Mouse (Mus musculus) 416B (cell line): ENCODE measurements around the gene Cttnbp2.
"Not testable (repeated sequence)": the region's sequence is repeated elsewhere in the genome, so short reads cannot be mapped to it uniquely, and the experiment has no call there.

Experiments used
- DNase-seq: peaks from one replicate; pipeline ENCODE4 v3.0.0; 2011; ENCODE audit warnings: low read depth

Cttnbp2 gene

DNA sequence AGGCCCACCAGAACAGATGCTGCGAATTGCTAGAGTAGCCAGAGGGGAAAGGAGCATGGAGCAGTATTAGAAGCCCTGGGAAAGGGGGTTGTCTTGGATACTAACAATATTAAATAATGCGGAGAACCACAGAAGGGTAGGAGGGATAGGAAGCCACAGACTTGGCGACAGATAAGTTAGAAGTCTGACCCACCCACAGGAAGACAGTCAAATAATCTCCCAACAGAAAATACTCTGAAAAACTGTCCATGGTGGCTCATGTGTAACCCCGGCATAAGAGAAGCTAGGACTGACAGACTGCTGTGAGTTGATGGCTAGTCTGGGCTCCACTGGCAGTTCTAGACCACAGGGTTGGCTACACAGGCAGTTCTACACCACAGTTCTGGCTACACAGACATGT, 98.7 kb downstream of the Cttnbp2 start:
- DNase-seq: no peak

DNA sequence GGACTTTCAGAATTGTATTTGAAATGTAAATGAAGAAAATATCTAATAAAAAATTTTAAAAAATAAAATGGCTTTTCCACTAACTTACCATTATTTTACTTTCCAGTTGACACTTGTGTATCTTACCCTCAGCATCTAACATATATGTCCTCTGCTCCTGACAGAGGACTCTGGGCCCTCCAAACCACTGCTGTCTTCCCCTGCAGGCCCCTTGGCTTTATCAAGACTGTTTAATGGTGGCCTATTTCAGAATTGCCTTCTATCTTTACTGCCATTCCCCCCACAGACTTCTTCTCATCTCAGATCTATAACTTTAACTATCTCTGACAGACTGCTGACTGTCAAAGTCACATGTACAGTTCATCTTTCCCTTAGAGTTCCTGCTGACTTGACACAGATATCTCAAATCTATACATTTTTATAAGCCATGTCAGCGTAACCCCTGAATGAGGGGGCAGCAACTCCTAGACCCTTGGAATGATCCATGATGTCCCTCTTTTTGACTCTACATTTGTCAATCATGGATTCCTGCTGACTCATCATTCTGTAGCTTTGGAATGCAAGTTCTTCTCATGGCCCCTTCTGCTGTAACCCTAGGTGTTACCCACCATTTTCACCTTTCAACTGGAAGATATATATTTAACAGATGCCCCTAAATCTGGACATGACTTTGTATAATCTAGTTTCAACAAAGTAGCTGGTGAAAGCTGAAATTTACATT, 103.0 kb downstream of the Cttnbp2 start:
- DNase-seq: no peak

DNA sequence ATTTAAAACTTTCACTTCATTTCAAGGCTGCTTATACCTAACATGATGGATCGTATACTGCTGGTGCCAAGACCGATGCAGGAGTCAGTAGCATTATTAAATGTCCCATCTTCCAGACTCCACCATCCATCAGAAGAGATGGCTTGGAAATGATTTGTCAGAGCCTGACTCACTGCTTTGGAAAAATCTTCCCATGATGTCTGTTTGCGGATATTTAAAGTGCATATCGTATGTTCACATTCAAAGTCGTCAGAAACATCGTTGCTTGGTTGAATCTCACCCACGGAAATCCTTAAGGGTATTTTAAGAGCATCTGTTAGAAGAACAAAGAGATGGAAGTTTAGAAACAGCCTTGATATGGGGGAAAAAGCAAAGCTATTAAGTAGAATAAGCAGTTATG, 106.2 kb downstream of the Cttnbp2 start:
- DNase-seq: no peak

DNA sequence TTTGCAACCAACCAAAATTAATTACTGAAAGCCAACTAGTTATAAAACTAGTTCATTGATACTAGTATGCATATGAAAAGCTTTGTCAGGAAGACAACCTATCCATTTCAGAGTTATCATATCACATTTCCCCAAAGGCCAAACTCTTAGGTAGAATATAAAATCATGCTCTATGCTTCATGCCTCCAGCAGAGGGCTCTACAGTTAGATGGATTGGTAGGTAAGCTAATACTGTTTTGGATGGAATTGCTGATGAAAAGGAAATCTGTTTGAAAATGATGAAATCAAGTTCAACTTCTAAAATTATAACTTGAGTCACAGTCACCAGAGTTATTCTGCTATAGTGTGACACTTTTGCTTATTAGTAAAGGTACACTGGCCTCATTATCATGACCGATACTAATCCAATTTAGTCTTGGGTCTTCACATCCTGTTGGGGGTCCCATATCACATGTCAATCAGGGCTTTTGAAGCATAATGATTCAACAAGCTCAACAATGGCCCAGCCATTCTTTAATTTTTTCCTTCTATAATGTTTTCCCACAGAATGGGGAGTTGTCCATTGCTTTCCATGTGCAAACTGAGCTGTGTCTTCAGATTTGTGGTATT, 113.5 kb downstream of the Cttnbp2 start:
- DNase-seq: peak; percentile 39

DNA sequence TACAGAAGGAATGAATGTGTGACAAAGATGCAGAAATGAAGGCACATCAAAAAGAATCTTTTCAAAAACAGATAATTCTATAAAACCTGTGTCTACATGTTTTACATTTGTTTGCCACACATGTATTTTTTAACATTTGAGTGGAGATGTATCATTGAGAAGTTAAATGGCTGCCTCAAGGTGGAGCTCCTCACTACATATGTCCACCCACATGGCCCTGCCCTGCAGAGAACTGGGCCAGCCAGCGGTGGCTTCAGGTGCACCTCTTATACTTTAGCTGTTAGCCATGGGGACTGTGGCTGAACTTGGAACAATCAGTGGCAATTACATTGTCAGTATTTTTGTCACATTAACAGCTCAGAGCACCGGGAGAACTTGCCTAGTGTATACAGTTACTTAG, 133.3 kb downstream of the Cttnbp2 start:
- DNase-seq: no peak

DNA sequence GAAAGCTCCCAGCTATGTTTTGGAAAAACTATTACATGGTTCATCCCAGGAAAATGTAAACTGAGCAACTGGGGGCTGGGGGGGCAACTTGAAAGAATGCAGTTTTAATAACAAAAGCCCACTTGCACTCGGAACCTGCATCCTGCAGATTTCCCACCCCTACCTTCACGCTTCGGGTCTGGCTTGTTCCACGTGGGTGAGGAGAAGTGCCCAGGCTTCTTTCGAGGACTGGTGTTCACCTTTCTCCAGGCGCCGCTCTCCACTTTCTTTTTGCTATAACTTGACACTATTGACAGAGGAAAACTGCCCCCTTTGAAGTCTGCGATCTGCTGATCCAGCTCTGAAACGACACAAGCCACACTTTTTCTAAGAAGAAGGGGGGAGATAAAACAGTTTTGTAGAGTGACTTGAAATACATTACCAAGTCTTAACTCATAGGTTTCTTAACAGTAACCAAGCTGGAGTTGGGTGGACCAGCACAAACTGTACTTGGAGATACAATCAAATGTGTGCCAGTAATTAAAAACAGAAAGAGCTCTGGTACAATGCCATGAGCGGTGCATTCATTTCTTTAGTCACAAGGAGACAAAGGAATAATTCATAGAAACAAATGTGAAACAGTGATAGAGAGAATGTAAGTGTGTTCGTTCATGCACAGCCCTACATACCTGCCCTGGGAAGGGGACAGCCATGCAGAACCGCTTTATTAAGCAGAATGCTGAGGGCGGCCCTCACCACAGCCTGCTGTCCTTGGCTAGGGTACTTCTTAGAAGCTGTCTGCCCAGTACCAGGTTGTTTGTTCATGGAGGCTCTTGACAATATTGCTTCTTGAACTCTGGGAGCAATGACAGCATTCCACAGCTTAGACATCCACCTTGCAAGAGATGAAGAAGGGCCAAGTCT, 134.1 kb downstream of the Cttnbp2 start:
- DNase-seq: no peak

DNA sequence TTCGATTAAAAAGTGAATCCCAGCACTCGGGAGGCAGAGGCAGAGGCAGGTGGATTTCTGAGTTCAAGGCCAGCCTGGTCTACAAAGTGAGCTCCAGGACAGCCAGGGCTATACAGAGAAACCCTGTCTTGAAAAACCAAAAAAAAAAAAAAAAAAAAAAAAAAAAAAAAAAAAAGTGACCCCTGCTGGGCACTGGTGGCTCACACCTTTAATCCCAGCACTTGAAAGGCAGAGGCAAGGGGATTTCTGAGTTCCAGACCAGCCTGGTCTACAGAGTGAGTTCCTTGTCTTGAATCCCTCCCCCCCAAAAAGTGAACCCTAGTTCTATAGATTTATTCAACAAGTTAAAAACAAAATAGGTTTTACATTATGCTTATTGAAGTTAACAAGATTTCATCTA, 136.9 kb downstream of the Cttnbp2 start:
- DNase-seq: not testable (repeated sequence)

DNA sequence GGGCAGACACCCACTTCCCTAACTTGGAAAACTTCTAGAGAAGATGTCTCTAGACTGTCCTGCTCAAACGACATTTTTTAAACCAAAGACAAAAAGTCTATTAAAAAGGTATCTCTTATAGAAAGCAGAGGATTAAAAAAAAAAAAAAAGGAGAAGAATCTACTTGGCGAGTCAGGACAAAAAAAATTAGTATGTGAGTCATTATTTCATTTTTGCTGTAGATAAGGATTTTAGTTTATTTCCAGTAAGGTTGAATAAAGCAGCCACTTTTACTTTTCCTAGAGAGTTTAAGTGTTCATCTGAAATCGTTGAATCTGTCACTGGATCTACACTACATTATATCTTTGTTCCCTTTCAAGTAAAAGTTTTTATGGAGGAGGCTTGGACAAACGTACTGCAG, 139.9 kb downstream of the Cttnbp2 start:
- DNase-seq: no peak

DNA sequence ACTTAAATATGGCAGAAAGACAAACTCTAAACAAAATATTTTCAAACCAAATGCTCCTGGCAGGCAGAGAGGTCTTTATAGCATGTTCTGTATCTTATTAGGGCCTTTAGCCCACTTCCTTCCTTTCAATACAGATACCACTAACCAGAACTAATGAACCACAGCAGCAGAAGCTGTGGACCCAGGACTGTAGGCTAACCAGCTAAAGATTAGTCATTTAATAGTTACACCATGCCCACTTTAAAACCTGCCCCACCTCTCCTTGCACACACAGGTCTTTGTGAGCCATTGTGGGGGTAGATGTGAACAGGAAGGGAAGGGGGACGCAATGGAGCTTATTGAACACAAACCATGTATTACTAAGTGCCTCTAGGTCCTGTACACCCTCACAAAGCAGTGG, 141.0 kb downstream of the Cttnbp2 start:
- no peak for DNase-seq

DNA sequence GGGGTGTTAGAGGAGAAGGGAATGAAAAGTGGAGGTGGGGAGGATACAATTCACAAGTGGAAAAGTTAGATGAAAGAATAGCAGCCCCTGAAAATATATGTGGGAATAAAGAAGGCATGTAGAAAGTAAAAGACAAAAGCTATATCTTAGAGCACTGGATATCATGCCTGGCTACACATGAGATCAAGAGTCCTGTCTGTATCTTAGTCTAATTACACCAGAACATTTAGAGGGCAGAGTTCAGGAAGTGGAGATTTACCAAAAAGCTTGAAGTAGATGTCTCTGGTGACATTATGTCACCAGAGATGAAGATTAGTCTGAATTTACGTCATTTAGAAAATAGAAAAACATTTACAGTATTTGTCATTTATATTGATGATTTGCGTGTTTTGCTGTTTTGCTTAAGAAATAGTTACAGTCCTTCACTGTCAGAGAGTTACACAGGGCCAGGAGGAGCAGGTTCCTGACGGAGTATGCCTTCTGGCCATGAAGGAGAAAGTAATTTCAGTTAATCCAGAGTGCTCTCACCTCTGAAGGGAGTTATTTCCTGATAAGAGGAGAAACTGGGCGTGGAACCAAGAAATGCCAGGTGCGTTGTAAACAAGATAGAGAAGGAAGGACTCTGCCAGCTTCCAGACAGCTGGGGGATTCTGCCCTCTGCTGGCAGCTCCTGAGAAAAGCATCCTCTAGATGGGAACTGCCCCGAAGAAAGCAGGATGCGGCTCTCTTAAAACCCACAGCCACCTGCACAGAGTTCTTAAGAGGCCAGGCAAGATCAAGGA, 142.0 kb downstream of the Cttnbp2 start:
- peak; percentile 53 for DNase-seq

DNA sequence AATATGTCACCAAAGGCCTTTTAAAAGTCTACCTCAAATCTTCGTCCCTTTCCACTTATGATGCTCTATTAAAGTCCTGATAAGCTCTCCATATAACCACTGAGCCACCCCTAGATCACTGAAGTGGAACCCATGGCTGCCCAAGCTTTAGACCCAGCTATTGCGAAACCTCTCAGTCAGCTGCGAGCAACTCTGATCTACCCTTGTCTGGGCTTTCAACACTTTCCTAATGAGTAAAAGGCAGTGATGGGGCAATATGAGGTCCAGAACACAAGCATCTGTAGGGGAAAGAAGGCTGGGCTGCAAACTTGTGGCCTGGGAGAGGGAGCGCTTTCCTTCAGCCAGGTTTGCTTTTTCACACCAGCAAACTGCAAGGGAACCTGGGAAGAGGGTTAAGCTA, 144.9 kb downstream of the Cttnbp2 start:
- DNase-seq: peak; percentile 50

DNA sequence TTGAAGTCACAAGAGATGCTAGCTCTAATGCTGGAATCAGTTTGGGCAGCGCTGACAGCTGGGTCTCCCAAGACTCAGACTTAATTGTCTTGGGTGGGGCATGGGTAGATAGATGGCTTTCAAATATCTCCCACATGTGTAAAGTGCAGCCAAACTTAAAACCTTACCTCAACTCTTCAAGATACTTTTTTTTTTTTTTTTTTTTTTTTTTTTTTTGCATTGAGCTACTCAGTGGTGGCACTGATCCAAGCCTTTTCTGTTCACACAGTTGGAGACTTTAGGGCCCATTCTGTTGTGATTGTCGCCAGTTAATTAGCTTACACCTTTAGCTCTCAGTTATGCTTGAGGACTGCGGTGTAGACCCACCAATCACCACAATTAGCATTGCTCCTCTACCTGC, 145.6 kb downstream of the Cttnbp2 start:
- no peak for DNase-seq

DNA sequence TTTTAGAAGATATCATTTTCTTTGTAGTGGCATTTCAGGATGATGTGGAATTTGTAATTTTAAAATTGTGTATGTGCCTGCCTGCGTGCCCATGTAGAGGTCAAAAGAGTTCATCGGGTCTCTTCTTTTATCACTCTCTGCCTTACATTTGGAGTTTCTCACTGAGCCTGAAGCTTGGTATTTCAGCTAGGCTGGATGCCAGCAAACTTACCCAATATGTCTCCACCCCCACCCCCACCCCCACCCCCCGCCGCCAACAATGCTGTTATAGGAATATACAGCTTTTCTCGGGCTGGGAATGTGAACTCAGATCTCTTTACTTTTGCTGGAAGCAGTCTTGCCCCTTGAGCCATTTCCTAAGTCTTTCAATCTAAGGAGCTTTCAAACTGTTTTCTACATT, 152.4 kb downstream of the Cttnbp2 start:
- DNase-seq: no peak

DNA sequence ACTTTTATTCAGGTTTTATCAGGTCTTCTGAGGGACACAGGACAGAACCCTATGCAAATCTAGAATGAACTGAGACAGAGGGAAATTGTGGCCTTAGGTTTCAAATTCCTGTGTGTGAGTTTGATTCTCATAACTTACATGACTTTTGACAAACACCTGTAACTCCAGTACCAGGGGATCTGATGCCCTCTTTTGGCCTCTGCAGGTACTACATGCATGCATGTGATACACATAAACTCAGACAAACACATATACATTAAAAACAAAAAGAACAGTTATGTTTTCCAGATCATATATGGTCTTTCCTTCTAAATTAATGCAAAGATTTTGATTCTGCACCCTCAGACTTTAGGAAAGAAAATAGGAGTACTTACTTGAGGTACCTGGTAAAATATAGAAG, 153.7 kb downstream of the Cttnbp2 start:
- DNase-seq: no peak

DNA sequence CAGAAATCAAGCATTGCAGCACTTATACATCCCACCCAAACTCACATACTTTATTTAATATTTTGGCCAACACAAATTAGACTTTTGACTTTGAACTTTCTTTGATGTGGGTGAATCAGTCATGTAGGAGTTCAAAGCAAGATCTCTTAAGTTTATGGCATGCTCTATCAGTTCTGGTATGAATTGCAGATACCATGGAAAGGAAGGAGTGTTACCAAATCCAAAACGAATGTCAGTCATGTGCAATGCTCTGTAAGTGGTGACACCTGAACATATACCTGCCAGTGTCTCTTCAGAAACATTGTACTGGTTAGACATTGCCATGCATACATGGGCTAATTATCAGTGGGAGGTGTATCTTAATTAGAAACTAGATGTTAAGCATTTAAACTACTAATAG, 154.5 kb downstream of the Cttnbp2 start:
- no peak for DNase-seq

DNA sequence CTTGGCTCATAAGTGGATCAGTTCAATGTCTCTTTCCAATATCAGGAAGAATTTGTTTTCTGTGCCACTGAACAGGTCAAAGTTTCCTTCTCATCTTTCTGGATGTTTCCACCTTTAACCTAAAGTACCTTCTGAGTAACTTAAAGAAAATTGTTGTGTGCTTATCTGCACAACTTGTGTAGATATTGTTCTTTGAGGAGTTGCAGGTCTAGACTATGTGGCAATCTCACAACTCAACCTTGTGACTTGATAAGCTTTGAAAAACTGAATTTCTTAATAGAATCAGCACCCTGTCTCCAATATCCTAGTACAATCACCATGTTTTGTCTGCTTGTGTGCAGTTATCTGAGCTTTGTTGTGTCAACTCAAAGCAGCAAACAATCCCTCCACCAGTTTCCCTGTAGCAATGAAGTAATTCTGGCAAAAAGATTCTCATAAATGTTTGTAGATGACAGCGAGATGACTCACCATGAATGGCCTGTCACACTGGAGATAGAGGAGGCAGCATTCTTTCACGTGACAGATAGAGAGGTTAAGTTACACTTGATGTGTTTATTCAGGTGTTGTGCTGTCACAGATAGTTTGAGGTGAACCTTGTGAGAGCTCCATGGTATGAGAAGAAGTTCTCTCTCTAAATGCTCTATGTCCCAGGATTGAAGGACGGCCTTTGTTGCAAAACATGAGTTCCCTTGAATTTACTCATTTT, 165.3 kb downstream of the Cttnbp2 start:
- peak; percentile 11 for DNase-seq

DNA sequence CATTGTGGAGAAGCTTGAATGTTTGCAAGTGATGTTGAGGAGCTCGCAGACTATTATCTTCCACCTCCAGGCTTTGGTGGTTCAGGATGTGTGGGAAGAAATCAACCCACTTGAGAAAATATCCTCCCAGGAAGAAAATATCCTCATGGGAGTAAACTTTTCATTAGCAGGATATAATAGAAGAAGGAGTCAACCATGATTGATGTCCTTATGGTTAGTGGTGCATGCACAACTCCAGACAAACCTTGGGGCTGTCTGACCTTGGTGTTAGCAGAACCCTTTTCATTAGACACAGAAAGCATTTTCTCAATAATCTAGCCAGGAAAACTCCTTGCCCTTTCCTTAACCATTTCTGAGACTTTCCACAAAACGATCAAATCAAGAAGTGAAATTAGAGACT, 170.4 kb downstream of the Cttnbp2 start:
- no peak for DNase-seq

DNA sequence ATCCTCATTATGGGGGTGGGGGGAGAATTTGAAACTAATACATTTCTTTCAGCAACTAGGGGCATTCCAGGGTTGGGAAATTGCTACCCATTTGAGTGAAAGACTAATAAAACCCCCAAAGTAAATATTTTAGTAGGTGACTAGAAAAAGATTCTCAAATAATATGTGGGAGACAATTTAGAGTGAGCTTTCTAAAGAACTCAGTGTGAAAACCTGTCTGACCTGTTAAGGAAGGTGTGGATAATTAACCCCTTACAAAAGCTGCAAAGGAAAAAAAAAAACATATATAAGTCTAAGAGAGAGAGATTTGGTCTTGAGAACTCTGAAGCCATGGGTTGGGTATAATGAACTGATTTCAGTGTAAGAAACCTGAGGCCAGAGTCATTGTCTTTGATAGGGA, 176.3 kb downstream of the Cttnbp2 start:
- no peak for DNase-seq

DNA sequence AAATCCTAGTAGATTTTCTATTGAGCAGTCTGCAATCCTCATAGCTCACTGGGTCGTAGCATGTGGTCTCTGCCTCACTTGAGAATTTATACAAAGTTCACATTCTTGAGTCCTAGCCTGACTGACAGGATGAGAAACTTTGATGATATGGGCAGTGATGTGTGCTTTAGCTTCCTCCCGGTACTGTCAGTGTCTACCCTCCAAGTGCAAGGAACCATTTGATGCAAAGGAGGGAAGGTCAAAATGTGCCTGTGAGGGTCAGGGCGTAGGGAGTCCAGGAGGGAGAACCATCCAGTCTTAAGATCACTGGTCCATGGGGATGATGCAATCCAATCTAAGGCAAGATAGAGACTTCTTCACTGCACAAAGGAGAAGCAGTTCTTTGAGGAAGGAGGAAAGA, 179.2 kb downstream of the Cttnbp2 start:
- DNase-seq: no peak

DNA sequence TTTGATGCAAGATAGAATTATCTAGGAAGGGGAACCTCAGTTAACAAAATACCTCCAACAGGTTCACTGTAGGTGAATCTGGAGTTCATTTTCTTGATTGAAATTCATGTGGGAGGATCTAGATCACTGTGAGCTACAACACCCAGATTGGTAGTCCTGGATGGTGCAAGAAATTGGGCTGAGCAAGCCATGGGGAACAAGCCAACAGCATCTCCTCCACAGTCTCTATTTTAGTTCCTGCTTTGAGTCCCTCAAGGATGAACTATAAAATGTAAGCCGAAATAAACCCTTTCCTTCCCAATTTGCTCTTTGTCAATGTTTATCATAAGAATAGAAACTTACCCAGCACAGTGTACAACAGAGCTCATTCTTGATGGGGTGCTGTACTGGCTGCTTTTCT, 191.7 kb downstream of the Cttnbp2 start:
- DNase-seq: no peak
